Mouse (Mus musculus) liver, adult 2 months (tissue): ENCODE data around the gene E130308A19Rik. TPM values are rescaled to one million over a fixed set of nuclear protein-coding genes. Genes with fewer than 3 reads are reported as not detected.

Source experiments
- DNase-seq: peaks from one replicate; pipeline ENCODE4 v3.0.0-alpha.2; 2011; ENCODE audit warnings: low read depth, low spot score; ENCODE audit errors: extremely low read depth
- H3K27ac ChIP-seq: fragments of 200-500 bp; replicated peaks from 2 replicates; pipeline ENCODE4 v1.5.1; 2012; ENCODE audit warnings: low read depth, mild to moderate bottlenecking, control low read depth, inconsistent platforms, low read length; ENCODE audit not compliant: insufficient read depth
- H3K27me3 ChIP-seq: fragments of 200-500 bp; 2 replicates; pipeline ENCODE4 v1.6.1; 2012; ENCODE audit warnings: mild to moderate bottlenecking, moderate library complexity, low read length, inconsistent platforms; ENCODE audit not compliant: control insufficient read depth, insufficient read depth
- H3K36me3 ChIP-seq: fragments of 200-500 bp; 2 replicates; pipeline ENCODE4 v1.6.1; 2012; ENCODE audit warnings: low read length, inconsistent platforms; ENCODE audit not compliant: control insufficient read depth, insufficient read depth
- H3K4me1 ChIP-seq: fragments of 200-500 bp; 2 replicates; pipeline ENCODE4 v1.6.1; 2011; ENCODE audit warnings: low read length; ENCODE audit not compliant: control insufficient read depth, insufficient read depth
- H3K4me3 ChIP-seq: fragments of 200-500 bp; 2 replicates; pipeline ENCODE4 v1.5.1; 2011; ENCODE audit warnings: low read depth, mild to moderate bottlenecking, control low read depth, low read length, moderate library complexity; ENCODE audit not compliant: insufficient read depth
- H3K79me2 ChIP-seq: fragments of 200-500 bp; 2 replicates; pipeline ENCODE4 v1.6.1; 2012; ENCODE audit warnings: inconsistent platforms, mild to moderate bottlenecking, low read length, moderate library complexity; ENCODE audit not compliant: control insufficient read depth, insufficient read depth
- H3K9ac ChIP-seq: fragments of 200-500 bp; 2 replicates; pipeline ENCODE4 v1.6.1; 2012; ENCODE audit warnings: low read depth, mild to moderate bottlenecking, control low read depth, inconsistent platforms, low read length
- CTCF ChIP-seq: fragments of 200-500 bp; IDR thresholded peaks from 2 replicates; pipeline ENCODE4 v1.5.1; 2011; ENCODE audit warnings: low read depth, low read length, control low read depth
- POLR2A ChIP-seq: fragments of 200-500 bp; IDR thresholded peaks from 2 replicates; pipeline ENCODE4 v1.6.1; 2011; ENCODE audit warnings: low read length, control low read depth; ENCODE audit not compliant: insufficient read depth; ENCODE audit errors: extremely low read depth
- WGBS: fragments of 180-500 bp; shearing (Covaris S2); methylation state at CpG from one replicate; pipeline ENCODE4 v1.1.7; 2018; 5-methylcytosine and 5-hydroxymethylcytosine counted together
- polyA plus RNA-seq: library from polyadenylated mRNA; depleted of rRNA; stranded (reverse); fragments of >200 nt; gene quantifications from 2 replicates; pipeline ENCODE4 v1.2.3, GENCODE M21; 2012
- total RNA-seq: library from RNA; depleted of rRNA; stranded (reverse); fragments of >200 nt; gene quantifications from 2 replicates; pipeline ENCODE4 v1.2.3, GENCODE M21; 2014

The E130308A19Rik gene
- total and polyA plus RNA-seq, 2 experiments = 1.5 to 2.6 TPM

DNA sequence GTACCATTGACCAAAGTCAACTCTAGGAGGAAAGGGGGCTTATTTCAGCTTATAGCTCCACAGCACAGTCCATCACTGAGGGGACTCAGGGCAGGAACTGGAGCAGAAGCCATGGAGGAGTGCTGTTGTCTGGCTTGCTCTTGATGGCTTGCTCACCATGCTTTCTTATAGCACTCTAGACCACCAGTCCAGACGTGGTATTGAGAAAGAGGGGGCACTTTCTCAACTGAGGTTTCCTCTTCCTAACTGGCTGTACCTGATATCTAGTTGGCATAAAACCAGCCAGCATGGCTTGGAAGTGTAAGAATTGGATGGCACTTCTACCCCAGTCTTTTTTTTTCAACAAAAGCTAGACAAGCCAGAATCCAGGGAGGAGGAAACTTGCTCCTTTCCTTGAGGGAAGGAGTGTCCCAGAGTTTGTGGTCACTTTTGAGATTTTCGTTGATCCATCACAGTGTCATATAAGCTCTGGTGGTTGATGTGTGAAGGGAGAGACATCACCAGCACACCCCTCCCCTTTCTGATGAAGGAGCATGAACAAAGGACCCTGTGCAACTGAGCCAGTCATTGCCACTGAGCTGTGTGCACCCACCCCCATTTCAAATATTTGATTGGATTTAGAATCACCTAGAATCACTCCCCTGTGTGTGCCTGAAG, 38.7 kb upstream of the E130308A19Rik start:
- peaks cover 35% of the 10 kb centered on the region for H3K79me2 ChIP-seq
- no peak overlapping the region for H3K4me3 ChIP-seq
- TF ChIP-seq CTCF (no peak), POLR2A (no peak)
- 59% methylated on average over 2 of the region's 2 CpGs for WGBS
- H3K4me1 ChIP-seq = peaks cover 11% of the 10 kb centered on the region; the same call in 1 of the 2 replicates
- peak; percentile 37 for DNase-seq
- no peak overlapping the region for H3K27ac ChIP-seq
- no peaks in the 10 kb centered on the region for H3K27me3 ChIP-seq
- H3K36me3 ChIP-seq = peaks cover 10% of the 10 kb centered on the region
- no peak overlapping the region for H3K9ac ChIP-seq

DNA sequence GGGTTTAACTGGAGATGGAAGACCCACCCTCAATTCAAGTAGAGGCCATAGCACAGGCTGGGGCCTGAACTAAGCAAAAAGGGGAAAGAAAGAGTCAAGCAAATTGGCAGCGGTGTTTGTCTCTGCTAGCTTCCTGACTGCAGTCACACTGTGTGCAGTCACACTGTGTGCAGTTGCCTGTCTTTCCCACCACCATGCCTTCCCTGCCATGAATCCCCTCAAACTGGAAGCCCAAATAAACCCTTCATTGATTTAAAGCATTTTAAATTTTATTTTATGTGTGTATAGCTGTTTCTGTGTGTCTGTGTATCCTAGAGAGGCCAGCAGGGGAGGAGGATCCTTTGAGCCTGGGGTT, 38.2 kb upstream of the E130308A19Rik start:
- Histone ChIP-seq H3K4me3 (no peak overlapping the region), H3K9ac (no peak overlapping the region), H3K27ac (no peak overlapping the region), H3K79me2 (peaks cover 35% of the 10 kb centered on the region), H3K27me3 (no peaks in the 10 kb centered on the region), H3K4me1 (peaks cover 9% of the 10 kb centered on the region; the same call in 1 of the 2 replicates), H3K36me3 (peaks cover 15% of the 10 kb centered on the region)
- DNase-seq = no peak
- WGBS = 95% methylated on average over 1 of the region's 1 CpGs
- no peak for TF ChIP-seq CTCF
- no peak for TF ChIP-seq POLR2A

DNA sequence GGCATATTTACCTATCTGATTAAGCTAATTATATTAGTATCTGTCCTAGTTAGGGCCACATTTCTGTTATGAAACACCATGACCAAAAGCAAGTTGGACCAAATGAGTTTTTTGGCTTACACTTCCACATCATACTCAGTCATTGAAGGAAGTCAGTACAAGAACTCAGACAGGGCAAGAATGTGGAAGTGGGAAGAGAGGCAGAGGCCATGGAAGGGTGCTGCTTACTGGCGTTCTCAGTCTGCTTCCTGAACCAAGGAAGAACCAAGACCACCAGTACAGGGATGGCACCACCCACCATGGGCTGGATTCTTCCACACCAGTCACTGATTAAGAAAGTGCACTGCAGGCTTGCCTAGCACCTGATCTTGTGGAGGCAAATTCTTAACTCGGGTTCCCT, 31.4 kb upstream of the E130308A19Rik start:
- Histone ChIP-seq H3K4me1 (no peaks in the 10 kb centered on the region), H3K27ac (no peak overlapping the region), H3K79me2 (peaks cover 12% of the 10 kb centered on the region; the same call in 1 of the 2 replicates), H3K9ac (no peak overlapping the region), H3K27me3 (no peaks in the 10 kb centered on the region), H3K4me3 (no peak overlapping the region), H3K36me3 (peaks cover 60% of the 10 kb centered on the region)
- 71% methylated on average over 2 of the region's 2 CpGs for WGBS
- no peak for DNase-seq
- TF ChIP-seq POLR2A (no peak), CTCF (no peak)

DNA sequence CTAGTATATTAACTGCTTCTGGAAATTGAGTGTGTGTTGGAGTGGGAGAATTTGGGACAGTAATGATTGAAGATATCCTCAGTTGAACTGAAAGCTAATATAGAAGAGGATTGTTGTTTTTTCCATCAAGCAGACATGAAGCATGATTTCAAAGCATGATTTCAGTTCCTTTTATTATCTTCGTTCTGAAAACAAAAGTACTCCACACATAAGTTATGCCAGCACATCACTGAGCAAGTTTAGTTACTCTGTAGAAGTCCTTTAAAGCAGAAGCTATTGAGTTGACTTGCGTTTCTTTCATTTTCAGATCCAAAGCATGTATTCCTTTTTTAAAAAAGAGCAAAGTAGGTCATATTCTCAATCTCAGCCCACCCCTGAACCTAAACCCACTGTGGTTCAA, 29.5 kb upstream of the E130308A19Rik start:
- peaks cover 71% of the 10 kb centered on the region for H3K36me3 ChIP-seq
- no peaks in the 10 kb centered on the region for H3K4me1 ChIP-seq
- H3K27ac ChIP-seq = no peak overlapping the region
- WGBS = 89% methylated on average over 2 of the region's 2 CpGs
- H3K4me3 ChIP-seq = no peak overlapping the region
- H3K9ac ChIP-seq = no peak overlapping the region
- DNase-seq = no peak
- no peaks in the 10 kb centered on the region for H3K27me3 ChIP-seq
- H3K79me2 ChIP-seq = peaks cover 3% of the 10 kb centered on the region; the same call in 1 of the 2 replicates
- TF ChIP-seq CTCF = no peak
- no peak for TF ChIP-seq POLR2A

DNA sequence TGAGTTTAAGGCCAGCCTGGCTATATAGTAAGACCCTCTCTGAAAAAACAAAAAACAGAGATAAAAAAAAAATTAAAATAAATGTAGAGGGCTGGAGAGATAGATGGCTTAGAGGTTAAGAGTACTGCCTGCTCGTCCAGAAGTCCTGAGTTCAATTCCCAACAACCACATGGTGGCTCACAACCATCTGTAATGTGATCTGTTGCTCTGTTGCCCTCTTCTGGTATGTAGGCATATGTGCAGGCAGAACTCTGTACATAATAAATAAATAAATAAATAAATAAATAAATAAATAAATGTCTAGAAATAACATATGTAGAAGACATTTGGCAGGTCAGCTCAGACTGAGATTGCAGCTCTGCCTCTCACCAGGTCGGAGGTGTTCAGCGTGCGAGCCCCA, 23.3 kb upstream of the E130308A19Rik start:
- DNase-seq = no peak
- Histone ChIP-seq H3K36me3 (peaks cover 40% of the 10 kb centered on the region), H3K79me2 (no peaks in the 10 kb centered on the region; the same call in 1 of the 2 replicates), H3K27ac (no peak overlapping the region), H3K9ac (no peak overlapping the region), H3K27me3 (no peaks in the 10 kb centered on the region), H3K4me1 (no peaks in the 10 kb centered on the region), H3K4me3 (no peak overlapping the region)
- 92% methylated on average over 4 of the region's 4 CpGs for WGBS
- TF ChIP-seq POLR2A (no peak), CTCF (0 out of 2 replicates have a peak, but pooled peaks have one; percentile 13)

DNA sequence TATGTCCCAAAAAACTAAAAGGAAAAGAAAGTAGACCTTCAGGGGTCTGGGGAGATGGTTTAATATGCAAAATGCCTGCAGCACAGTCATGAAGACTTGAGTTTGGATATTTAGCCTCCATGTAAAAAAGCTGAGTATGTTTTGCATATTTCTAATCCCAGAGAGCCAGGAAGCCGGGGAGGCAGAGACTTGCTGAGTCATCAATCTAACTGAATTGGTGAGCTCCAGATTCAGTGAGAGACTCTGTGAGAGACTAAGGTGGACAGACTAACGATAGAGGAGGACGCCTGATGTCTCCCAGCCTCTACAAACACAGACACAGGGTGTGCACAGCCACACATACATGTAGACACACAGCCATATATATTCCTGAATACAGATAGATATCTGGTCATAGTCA, 21.1 kb upstream of the E130308A19Rik start:
- Histone ChIP-seq H3K27me3 (no peaks in the 10 kb centered on the region), H3K4me3 (no peak overlapping the region), H3K4me1 (no peaks in the 10 kb centered on the region), H3K27ac (no peak overlapping the region), H3K79me2 (no peaks in the 10 kb centered on the region), H3K9ac (no peak overlapping the region), H3K36me3 (peaks cover 33% of the 10 kb centered on the region)
- 72% methylated on average over 3 of the region's 3 CpGs for WGBS
- no peak for TF ChIP-seq POLR2A
- no peak for TF ChIP-seq CTCF
- no peak for DNase-seq
